Mouse (Mus musculus) neural tube, embryonic 11.5 days (tissue): Measurements from ENCODE around the gene Gm340. TPM values are rescaled to one million over a fixed set of nuclear protein-coding genes. Genes with fewer than 3 reads are reported as not detected.

Source experiments
- ATAC-seq: fragments of 200-750 bp; cut with Nextera tagmentation; 2 replicates; pipeline ENCODE4 v1.8.0; 2017; ENCODE audit warnings: moderate number of reproducible peaks, mild to moderate bottlenecking, moderate TSS enrichment, moderate library complexity; ENCODE audit not compliant: insufficient read depth, low FRiP score, low TSS enrichment
- DNase-seq: peaks from one replicate; pipeline ENCODE4 v3.0.0-alpha.2; 2015; ENCODE audit warnings: low spot score
- H3K27ac ChIP-seq: fragments of 300-500 bp; sonication (generic); 2 replicates; pipeline ENCODE4 v1.5.1; 2014; ENCODE audit warnings: low read depth, mild to moderate bottlenecking, low read length
- H3K27me3 ChIP-seq: fragments of 300-500 bp; sonication (generic); 2 replicates; pipeline ENCODE4 v1.6.1; 2014; ENCODE audit warnings: mild to moderate bottlenecking, low read length, mixed read lengths; ENCODE audit not compliant: control insufficient read depth, insufficient read depth
- H3K36me3 ChIP-seq: fragments of 300-500 bp; sonication (generic); 2 replicates; pipeline ENCODE4 v1.6.1; 2014; ENCODE audit warnings: mild to moderate bottlenecking, low read length, moderate library complexity, mixed read lengths; ENCODE audit not compliant: control insufficient read depth, insufficient read depth
- H3K4me1 ChIP-seq: fragments of 300-500 bp; sonication (generic); 2 replicates; pipeline ENCODE4 v1.6.1; 2014; ENCODE audit warnings: low read length, mixed read lengths; ENCODE audit not compliant: control insufficient read depth, insufficient read depth
- H3K4me2 ChIP-seq: fragments of 300-500 bp; sonication (generic); 2 replicates; pipeline ENCODE4 v1.6.1; 2014; ENCODE audit warnings: low read depth, mild to moderate bottlenecking, moderate library complexity
- H3K4me3 ChIP-seq: fragments of 300-500 bp; sonication (generic); 2 replicates; pipeline ENCODE4 v1.5.1; 2014; ENCODE audit warnings: low read depth, low read length
- H3K9ac ChIP-seq: fragments of 300-500 bp; sonication (generic); 2 replicates; pipeline ENCODE4 v1.6.1; 2014; ENCODE audit warnings: mild to moderate bottlenecking, low read length
- H3K9me3 ChIP-seq: fragments of 300-500 bp; sonication (generic); 2 replicates; pipeline ENCODE4 v1.6.1; 2016; ENCODE audit warnings: low read length; ENCODE audit not compliant: control insufficient read depth
- WGBS: fragments of 180-500 bp; shearing (Covaris S2); extraction: QIAGEN DNeasy Blood & Tissue Kit; methylation state at CpG from one replicate; pipeline ENCODE4 v1.1.7; 2014; 5-methylcytosine and 5-hydroxymethylcytosine counted together
- polyA plus RNA-seq: library from polyadenylated mRNA; unstranded; fragments of >200 nt; fragmentation: Nextera tagmentation; extraction: Ambion mirVana; gene quantifications from 2 replicates; pipeline ENCODE4 v1.2.1, GENCODE M21; 2014

Gene Gm340
- polyA plus RNA-seq: 4.0 and 4.2 TPM in 2 replicates

- Histone ChIP-seq H3K27me3 (no peaks in the 10 kb centered on the region), H3K27ac (no peak within 1 kb of the TSS), H3K4me1 (no peaks in the 10 kb centered on the region), H3K9ac (no peak within 1 kb of the TSS), H3K9me3 (no peaks in the 10 kb centered on the region), H3K36me3 (peaks cover 4% of the 10 kb centered on the region), H3K4me3 (no peak within 1 kb of the TSS), H3K4me2 (no peak within 1 kb of the TSS)
- 94% methylated on average over 23 of the region's 23 CpGs for WGBS
- DNase-seq: no peak
- no peak for ATAC-seq
These were observed at the start of gene Gm340 for GRCm38 (mm10) chr19:41581706-41582420. Gm340 (plus strand) TSS chr19:41582370.

DNA sequence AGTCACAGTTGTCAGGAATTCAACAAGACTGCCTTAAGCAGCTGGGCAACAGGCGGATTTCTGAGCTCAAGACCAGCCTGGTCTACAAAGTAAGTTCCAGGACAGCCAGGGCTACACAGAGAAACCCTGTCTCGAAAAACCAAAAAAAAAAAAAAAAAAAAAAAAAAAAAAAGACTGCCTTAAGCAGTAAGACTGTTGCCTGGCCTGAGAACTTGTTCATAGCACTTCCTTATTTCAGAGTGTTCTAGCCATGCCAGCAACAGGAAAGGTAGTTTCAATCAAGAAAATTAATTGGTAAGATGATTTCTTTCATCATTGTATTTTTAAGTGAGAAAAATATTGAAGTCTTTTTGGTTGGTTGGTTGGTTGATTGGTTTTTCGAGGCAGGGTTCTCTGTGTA, 48.1 kb upstream of the Gm340 start:
- no peaks in the 10 kb centered on the region for H3K27me3 ChIP-seq
- no peak for ATAC-seq
- no peaks in the 10 kb centered on the region for H3K36me3 ChIP-seq
- H3K4me1 ChIP-seq: no peaks in the 10 kb centered on the region
- no peak overlapping the region for H3K9ac ChIP-seq
- H3K27ac ChIP-seq: no peak overlapping the region
- DNase-seq: no peak
- H3K4me3 ChIP-seq: no peak overlapping the region
- no peaks in the 10 kb centered on the region for H3K9me3 ChIP-seq
- H3K4me2 ChIP-seq: no peak overlapping the region
- 98% methylated on average over 3 of the region's 3 CpGs for WGBS

- Histone ChIP-seq H3K9ac (no peak overlapping the region), H3K4me3 (no peak overlapping the region), H3K27ac (no peak overlapping the region), H3K9me3 (no peaks in the 10 kb centered on the region), H3K36me3 (peaks cover 6% of the 10 kb centered on the region; the same call in 1 of the 2 replicates), H3K4me2 (no peak overlapping the region), H3K27me3 (no peaks in the 10 kb centered on the region), H3K4me1 (no peaks in the 10 kb centered on the region)
- 84% methylated on average over 4 of the region's 4 CpGs for WGBS
- ATAC-seq (no peak), DNase-seq (no peak)
These were observed 25.2 kb upstream of the Gm340 start for GRCm38 (mm10) chr19:41556981-41557380.

DNA sequence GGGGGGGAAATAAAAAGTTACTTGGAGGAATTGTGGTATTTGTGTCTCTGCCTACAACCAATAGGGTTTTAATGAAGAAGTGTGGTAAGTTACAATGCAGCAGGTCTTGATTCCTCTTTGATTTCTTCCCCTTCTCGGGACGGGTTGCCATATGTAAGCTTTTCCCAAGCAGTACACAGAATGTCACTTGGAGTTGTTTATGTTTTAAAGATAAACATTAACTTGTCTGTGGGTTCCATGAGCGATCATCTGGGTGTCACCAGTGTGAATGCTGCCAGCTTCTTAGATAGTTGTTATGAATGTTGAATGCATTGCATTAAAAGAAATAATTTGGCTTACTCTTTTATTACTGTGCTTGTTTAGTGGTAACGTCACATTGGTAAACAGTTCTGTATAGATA, 24.7 kb upstream of the Gm340 start:
- no peak overlapping the region for H3K9ac ChIP-seq
- DNase-seq (no peak), ATAC-seq (no peak)
- H3K36me3 ChIP-seq: peaks cover 6% of the 10 kb centered on the region; the same call in 1 of the 2 replicates
- H3K27me3 ChIP-seq: no peaks in the 10 kb centered on the region
- no peak overlapping the region for H3K27ac ChIP-seq
- H3K4me2 ChIP-seq: no peak overlapping the region
- H3K4me1 ChIP-seq: no peaks in the 10 kb centered on the region
- no peak overlapping the region for H3K4me3 ChIP-seq
- H3K9me3 ChIP-seq: no peaks in the 10 kb centered on the region
- 88% methylated on average over 4 of the region's 4 CpGs for WGBS

GRCm38 (mm10) chr19:41558891-41559486, 23.2 kb upstream of the Gm340 start:
- peaks cover 6% of the 10 kb centered on the region; the same call in 1 of the 2 replicates for H3K36me3 ChIP-seq
- no peaks in the 10 kb centered on the region for H3K9me3 ChIP-seq
- no peaks in the 10 kb centered on the region for H3K4me1 ChIP-seq
- H3K27ac ChIP-seq: no peak overlapping the region
- H3K4me3 ChIP-seq: no peak overlapping the region
- H3K27me3 ChIP-seq: no peaks in the 10 kb centered on the region
- ATAC-seq (no peak), DNase-seq (no peak)
- WGBS: 94% methylated on average over 9 of the region's 9 CpGs
- no peak overlapping the region for H3K4me2 ChIP-seq
- H3K9ac ChIP-seq: no peak overlapping the region

- Histone ChIP-seq H3K4me2 (no peak overlapping the region), H3K27ac (no peak overlapping the region), H3K9me3 (no peaks in the 10 kb centered on the region), H3K4me3 (no peak overlapping the region), H3K36me3 (0 out of 2 replicates have a peak, but pooled peaks cover 4% of the 10 kb centered on the region), H3K9ac (no peak overlapping the region), H3K4me1 (no peaks in the 10 kb centered on the region), H3K27me3 (no peaks in the 10 kb centered on the region)
- ATAC-seq (no peak), DNase-seq (no peak)
- 96% methylated on average over 3 of the region's 3 CpGs for WGBS
These were observed 21.3 kb upstream of the Gm340 start for GRCm38 (mm10) chr19:41560856-41561255.

- no peak for DNase-seq
- no peaks in the 10 kb centered on the region for H3K9me3 ChIP-seq
- H3K36me3 ChIP-seq: no peaks in the 10 kb centered on the region
- H3K4me2 ChIP-seq: no peak overlapping the region
- no peaks in the 10 kb centered on the region for H3K4me1 ChIP-seq
- no peak overlapping the region for H3K9ac ChIP-seq
- no peaks in the 10 kb centered on the region for H3K27me3 ChIP-seq
- H3K4me3 ChIP-seq: no peak overlapping the region
- 86% methylated on average over 2 of the region's 2 CpGs for WGBS
- no peak for ATAC-seq
- no peak overlapping the region for H3K27ac ChIP-seq
These were observed 13.4 kb upstream of the Gm340 start for GRCm38 (mm10) chr19:41568791-41569190.

- Histone ChIP-seq H3K9me3 (no peaks in the 10 kb centered on the region), H3K27me3 (no peaks in the 10 kb centered on the region), H3K36me3 (no peaks in the 10 kb centered on the region), H3K4me1 (no peaks in the 10 kb centered on the region), H3K27ac (no peak overlapping the region), H3K9ac (no peak overlapping the region), H3K4me2 (no peak overlapping the region), H3K4me3 (no peak overlapping the region)
- WGBS: 93% methylated on average over 2 of the region's 2 CpGs
- DNase-seq (no peak), ATAC-seq (no peak)
These were observed 8.5 kb upstream of the Gm340 start for GRCm38 (mm10) chr19:41573700-41574099.

GRCm38 (mm10) chr19:41577576-41577975, 4.6 kb upstream of the Gm340 start:
- Histone ChIP-seq H3K4me3 (no peak overlapping the region), H3K36me3 (no peaks in the 10 kb centered on the region), H3K27ac (no peak overlapping the region), H3K27me3 (no peaks in the 10 kb centered on the region), H3K4me2 (no peak overlapping the region), H3K4me1 (no peaks in the 10 kb centered on the region), H3K9ac (no peak overlapping the region), H3K9me3 (no peaks in the 10 kb centered on the region)
- ATAC-seq (no peak), DNase-seq (no peak)
